Mouse (Mus musculus): Measurements from ENCODE around the gene Kcnip4.

Kcnip4 gene

DNA sequence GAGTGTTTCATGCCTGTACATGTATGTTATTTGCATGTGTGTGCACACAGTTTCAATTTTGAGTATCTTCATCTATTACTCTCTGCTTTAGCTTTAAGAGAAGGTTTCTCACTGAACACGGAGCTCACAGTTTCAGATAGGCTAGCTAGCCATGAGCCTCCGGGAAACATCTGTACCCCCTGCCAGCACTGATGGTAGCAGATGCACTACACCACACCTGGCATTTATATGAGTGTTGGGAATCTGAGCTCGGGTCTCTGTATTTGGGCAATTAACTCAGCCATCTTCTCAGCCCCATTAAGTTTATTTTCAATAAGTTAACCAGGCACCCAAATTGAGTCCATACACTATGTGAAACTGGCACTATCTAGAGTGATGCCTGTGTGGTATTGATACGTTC lies 1113.2 kb downstream of the Kcnip4 start:
- DNase-seq (ENCODE audit: low spot score in 2 of 2) = no peak

DNA sequence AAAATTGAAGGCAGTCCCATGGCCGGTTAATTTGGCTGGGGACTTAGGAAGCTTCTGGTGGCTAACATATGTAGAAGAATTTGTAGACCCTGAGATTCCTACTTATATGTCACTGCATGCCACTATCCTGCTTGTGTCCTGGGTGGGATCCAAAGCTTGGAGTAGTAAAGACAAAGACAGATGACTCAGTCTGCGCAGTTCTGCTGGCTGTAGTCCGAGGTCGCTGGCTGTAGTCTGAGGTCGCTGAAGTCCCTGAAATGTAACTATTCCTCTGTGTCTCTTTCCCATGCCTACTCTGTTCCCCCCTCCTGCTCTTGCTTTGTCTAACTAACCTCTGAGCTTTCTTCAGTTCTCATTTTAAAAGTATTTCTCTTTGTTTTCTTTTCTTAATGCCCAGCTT lies 1114.4 kb downstream of the Kcnip4 start:
- no peak for DNase-seq (ENCODE audit: low spot score in 2 of 2)

DNA sequence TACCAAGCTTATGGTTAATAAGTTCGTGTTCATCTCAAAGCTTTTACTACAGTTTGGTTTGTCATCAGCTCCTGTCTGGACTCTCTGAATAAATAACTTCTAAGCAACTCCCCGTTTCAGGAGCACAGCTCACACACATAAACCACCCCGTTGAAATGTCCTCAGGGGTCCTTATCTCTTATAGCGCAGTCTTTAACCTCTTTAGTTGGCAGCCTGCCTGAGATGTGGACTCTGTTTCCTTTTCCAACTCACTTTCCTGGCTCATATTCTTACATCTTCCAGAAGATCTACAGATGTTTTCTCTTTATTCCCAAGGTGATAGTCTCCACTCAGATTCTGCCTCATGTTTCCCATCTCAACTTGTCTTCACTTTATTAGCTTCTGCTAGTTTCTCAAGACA lies 1116.4 kb downstream of the Kcnip4 start:
- DNase-seq (ENCODE audit: low spot score in 2 of 2) = no peak

DNA sequence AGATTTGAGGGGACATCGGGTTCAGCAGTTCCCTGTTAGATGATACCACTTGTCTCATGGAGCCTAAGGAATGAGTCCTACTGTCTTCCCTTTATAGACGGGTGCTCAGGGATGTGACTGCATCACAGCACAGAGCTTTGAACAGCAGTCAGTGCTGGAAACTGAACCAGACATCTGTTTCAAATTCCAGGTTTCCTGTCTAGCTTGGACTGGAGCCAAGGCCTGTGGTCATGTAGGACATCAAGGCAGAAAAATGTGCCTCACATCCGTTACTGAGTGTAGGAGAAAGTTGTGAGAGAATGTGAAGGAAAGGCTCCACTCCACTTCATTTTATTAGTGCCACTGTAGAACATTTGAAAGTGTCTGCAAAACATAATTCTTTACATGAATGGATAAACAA lies 1122.2 kb downstream of the Kcnip4 start:
- DNase-seq (ENCODE audit: low spot score in 2 of 2) = no peak

DNA sequence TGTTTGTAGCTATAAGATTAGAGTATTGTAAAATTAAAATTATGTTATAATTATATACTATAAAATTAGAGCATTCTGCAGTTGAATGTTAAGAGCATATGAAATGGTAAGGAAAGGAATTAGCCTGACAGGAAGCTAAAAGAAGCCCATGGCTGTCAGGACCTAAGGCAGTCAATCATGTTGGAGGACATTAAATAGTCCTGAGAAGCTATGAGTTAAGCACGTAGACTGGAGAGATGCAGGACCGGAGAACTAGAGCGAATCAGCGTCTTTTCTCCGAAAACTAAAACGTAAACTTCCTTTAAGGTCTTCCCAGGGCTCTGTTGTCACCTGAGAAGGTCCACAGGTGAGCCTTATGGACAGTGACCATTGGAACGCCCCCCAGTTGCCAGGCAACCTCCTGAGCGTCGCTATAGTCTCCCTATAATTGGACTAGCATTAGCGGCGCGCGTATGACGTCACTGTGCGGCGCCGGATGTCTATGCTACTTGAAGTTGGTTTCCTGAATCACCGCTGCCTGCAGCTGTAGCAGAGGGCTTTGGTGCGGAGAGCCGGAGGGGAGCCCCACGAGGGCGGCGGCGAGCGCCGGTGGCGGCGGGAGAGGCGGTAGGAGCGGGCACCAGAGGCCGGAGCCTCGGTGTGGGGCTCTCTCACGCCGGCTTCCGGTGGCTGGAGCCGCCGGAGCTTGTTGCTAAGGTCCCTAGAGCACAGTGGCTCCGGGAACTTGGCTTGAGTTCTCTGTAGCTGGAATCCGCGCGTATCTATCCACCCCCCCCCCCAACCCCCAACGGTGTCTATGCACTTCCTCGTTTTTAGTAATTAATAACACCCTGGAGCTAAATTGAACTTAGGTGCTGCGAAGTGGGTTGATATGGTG lies 1152.6 kb downstream of the Kcnip4 start:
- peak; percentile 81 to 94 for DNase-seq (ENCODE audit: low spot score in 2 of 2)

DNA sequence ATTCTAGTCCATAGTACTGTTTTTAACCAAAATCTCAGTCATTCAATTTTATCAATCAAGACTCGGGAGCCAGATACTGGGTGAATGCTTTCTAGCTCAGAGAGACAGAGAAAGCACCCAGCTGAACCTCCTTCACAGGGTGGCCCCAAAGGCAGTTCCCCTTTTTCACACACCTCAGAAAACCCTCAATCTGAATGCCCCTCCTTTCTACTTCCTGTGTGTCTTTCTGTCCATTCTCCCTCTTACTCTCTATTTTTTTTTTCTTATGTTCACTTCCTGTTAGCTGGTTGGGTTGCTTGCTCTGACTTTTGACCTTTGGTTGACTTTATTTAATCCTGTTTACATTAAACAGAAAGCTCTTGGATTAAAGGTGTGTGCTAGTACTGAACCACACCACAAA lies 1175.4 kb downstream of the Kcnip4 start:
- DNase-seq (ENCODE audit: low spot score in 2 of 2) = no peak

DNA sequence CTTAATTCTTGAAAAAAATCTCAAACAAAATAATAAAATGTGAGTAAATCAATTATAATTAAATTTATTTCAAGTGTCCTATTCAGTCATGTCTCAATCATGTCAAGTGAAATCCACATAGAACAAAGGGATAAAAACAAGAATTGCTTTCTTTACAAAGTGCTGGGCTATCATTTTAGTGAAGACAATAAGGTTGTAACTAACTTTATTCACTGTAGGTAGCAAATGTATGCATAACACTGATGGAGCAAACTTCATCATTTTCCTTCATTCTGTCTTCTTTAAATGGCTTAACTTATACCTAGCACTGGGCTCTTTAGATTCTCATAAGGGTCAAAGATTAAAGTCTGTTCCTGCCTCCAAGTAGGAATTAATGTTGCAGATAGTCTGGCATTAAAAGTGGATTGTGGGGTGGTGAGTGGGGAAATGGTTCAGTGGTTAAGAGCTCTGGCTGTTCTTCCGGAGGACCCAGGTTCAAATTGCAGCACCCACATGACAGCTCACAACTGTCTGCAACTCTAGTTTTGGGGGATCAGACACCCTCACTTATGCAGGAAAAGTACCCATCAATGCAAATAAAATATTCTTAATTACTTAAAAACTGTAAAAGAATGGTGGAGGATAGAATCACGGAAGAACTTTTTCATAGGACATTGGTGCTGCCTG lies 1178.6 kb downstream of the Kcnip4 start:
- no peak for DNase-seq (ENCODE audit: low spot score in 2 of 2)

DNA sequence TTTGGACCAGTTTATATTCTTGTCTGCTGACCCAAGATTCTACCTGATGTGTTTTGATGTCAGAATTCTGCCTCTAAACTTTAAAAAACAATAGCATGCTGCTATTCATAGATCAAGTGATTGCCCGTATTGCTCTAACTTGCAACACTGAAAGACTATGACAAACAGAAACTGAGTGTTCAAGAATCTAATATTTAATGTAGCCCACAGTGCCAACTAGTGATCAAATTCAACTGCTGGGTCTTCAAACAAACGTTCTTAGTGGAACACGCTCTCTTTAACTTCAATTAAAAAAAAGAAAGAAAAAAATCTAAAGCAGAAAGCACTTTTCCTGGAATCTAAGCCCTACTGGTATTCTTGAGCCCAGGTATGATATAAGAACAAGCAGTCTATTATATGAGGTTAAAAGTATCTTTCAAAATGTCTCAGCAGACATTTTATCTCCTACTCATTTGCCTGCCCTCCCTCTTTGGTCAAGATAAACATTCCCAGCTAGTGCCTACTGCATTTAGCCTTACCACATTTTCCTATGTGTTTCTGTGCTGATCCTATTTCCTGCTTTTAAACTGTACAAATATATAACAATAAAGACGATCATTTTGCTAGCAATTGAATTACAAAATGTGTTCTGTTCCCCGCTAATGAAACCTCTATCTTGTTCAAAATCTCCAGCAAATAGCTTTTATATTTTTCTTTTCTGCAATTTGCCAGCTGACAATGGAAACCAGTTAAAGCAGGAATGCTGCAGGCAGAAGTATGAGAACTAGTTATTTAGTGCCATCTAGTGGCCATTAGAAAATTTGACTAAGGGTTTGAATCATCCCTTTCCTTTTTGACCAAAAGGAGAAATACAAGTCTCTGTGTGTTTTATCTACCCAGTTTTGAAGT lies 1179.4 kb downstream of the Kcnip4 start:
- DNase-seq (ENCODE audit: low spot score in 2 of 2) = no peak

DNA sequence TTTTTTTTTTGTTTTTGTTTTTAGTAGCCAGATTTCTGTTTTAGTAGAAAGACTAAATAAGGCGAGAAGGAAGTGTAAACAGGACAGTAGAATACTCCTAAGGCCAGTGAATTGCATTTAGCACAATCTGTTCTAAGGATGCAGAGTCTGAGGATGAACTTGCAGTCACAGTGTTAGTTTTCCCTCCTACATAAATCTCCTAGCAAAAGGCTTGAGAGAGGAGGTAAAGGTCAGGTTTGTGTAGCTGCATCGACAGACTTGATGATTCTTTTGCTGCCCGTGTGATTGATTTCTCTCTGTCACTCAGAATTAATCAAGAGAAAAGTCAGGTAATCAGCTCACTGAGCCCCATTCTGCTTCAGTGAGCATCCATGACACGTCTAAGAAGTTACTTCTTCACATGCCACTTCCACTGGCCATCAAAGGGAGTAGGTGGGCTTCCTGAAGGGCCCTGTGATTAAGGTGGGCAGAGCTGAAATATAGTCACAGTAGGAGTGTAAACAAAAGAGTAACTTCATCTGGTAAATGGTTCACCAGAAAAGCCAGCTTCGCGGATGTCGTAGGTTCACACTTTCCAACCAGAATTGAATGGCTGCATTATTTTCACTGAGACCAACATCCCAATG lies 1183.8 kb downstream of the Kcnip4 start:
- no peak for DNase-seq (ENCODE audit: low spot score in 2 of 2)
